Mouse (Mus musculus) induced T-regulatory cell, adult 2 months (primary cell): ENCODE measurements around the gene Vwa5b2.

Experiments
- DNase-seq: peaks from one replicate; pipeline ENCODE4 v3.0.0-alpha.2; 2012; ENCODE audit warnings: low read depth

The Vwa5b2 gene

DNA sequence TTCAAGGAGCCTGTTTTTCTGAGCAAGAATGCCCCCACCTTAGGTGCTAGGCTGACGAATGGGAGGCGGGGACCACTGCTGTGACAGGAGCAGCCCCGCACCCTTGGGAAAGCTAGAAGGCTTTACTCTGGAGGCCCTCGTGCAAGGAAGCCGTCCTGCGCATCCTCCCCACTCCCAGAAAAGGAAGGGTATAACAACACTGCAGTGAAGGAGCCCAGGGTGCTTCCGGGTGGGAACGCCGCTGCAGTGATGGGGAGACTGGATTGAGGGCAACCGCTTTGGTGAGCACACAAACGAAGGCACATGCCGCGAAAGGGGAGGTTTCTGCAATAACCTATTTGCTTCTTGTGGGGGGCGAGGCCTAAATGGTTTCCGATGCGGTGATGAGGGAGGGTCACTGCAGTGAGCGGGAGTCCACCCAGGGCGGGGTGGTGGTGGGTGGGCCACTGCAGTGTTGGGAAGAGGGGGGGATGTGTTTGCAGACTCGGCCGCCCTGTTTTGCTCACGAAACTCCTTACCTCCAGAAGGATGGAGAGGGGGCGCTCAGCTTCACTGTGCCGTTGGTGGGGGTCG is at the start of gene Vwa5b2:
Gene Vwa5b2, plus strand, starts transcription at position 106 of the 573 bp plus-strand sequence.
- no peak for DNase-seq

GRCm38 (mm10) chr16:20539649-20540048 is 49.6 kb upstream of the Vwa5b2 start:
- DNase-seq = no peak

- no peak for DNase-seq
Measured at GRCm38 (mm10) chr16:20540438-20540837, 48.8 kb upstream of the Vwa5b2 start.

GRCm38 (mm10) chr16:20545696-20546095 is 43.6 kb upstream of the Vwa5b2 start:
- no peak for DNase-seq

DNA sequence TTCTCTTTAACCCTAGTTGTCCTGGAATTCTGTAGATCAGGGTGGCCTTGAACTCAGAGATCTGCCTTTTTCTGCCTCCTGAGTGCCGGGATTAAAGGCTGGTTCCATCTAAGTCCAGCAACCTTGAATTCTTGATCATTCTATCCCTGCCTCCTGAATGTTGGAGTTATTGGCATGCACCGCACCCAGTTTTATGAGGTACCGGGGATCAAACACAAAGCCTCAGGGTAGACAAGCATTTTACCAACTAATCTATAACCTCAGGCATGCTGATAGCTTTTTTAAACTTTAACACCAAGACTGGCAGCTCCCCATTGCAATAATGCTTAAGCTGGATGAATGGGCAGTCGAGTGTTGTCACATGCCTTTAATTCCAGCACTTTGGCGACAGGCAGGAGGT is 41.8 kb upstream of the Vwa5b2 start:
- no peak for DNase-seq

- peak; percentile 100 for DNase-seq
Measured at GRCm38 (mm10) chr16:20548096-20548948, 40.9 kb upstream of the Vwa5b2 start, which contains the start of gene Abcf3. Abcf3 (plus strand) TSS chr16:20548577.

DNA sequence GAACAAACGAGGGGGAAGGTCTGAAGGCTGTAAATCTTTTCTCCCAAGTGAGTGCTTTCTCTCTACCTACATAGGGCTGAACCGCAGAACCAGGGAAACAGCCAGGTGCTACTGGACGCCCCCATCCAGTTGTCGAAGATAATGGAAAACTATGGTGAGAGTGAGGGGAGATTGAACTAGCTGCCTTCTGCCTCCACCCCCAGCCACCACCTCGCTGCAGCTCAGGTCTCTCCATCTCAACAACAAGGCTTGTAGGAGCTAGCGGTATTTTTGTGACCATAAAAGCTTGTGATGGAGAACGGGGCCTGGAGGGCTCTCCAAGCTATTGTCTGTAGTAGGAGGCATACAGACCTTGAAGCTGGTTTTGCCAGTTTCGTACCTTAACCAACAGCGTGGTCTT is 40.1 kb upstream of the Vwa5b2 start:
- DNase-seq = no peak

GRCm38 (mm10) chr16:20551691-20552090 is 37.6 kb upstream of the Vwa5b2 start:
- DNase-seq = no peak

DNA sequence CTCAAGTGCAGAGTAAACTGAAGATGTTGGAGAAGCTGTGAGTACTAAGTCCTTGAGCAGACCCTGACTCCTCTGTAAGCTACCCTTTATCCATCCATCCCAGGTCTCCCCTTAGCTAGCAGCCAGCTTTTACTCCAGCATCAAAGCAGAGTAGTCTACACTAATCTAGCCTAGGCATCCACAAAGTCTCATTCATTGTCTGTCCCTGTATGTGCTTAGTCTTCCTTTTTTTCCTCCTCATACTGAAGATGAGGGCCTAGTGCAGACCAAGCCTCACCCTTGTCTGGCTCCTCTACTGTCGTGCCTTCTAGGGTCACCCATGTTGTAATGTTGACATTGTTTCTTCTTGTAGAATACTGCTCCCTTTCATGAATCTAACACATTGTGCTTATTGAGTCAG is 36.7 kb upstream of the Vwa5b2 start:
- no peak for DNase-seq

DNA sequence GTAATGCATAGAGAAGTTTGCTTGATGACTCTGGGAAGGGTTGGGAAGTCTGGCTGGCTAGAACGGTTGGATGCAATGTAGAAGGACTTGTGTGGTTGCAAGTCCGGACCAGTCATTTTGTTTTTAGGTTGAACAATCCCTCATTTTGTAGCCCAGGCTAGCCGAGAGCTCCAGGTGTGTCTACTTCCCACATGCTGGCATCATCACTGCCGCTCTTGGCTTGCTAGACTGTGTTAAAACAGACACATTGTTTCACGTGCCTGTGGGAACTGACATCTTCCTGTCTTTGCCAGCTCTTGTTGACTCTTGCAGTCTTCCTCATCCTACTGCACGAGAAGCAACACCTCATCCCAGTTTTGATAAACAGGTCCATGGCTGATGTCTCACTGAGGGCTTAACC is 34.3 kb upstream of the Vwa5b2 start:
- DNase-seq = no peak

- DNase-seq = no peak
Measured at GRCm38 (mm10) chr16:20557381-20557780, 31.9 kb upstream of the Vwa5b2 start.

GRCm38 (mm10) chr16:20565075-20565474 is 24.2 kb upstream of the Vwa5b2 start:
- no peak for DNase-seq

DNA sequence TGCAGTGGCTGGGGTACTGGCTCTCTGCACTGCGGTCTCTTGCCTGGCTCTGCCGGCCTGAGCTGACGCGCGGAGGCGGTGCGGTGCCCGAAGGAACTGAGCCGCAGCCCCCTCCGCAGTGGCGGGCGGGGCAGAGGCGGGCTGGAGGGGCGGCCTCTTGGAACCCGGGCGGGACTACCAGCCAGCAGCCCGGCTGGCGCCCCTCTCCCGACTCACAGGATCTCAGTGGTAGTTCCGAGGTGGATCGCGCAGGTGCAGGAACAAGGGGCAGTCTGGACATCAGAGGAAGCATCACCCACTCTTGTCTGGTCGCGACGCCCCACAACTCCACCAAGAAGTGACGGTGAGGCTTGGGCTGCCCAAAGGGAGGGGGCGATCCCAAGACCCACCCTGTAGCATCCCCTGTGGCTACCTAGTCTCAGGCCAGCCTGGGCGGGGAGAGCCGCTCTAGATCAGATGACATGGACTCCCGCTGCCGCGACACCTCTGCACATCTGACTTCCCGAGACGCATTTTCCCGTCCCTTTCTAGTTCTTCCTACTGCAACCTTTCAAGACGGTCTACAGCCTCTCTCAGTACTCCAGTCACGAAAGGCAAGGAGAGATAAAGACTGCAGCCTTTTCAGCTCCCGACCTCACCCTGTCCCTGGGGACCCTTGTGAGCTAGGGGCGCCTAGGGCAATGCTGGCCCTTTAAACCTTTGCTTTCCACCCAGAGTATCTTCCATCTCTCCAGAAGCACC is 838 bp downstream of the Vwa5b2 start:
- DNase-seq = no peak

DNA sequence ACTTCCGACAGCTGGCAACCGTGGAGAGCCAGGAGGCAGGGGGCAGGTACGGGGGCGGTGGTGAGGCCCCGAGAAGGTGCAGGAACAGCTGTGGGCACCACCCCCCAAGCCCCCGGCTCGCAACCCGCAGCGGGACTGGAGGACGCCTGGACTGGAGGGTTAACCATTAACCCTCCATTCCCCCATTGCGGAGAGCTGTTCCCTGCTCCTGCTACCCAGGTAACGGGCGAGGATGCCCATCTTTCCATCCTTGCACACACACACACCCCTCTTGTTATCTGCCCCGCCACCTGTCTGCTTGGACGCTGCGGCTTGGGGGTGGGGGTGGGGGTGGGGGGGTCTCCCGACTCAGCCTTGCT is 1.4 kb downstream of the Vwa5b2 start:
- DNase-seq = no peak

DNA sequence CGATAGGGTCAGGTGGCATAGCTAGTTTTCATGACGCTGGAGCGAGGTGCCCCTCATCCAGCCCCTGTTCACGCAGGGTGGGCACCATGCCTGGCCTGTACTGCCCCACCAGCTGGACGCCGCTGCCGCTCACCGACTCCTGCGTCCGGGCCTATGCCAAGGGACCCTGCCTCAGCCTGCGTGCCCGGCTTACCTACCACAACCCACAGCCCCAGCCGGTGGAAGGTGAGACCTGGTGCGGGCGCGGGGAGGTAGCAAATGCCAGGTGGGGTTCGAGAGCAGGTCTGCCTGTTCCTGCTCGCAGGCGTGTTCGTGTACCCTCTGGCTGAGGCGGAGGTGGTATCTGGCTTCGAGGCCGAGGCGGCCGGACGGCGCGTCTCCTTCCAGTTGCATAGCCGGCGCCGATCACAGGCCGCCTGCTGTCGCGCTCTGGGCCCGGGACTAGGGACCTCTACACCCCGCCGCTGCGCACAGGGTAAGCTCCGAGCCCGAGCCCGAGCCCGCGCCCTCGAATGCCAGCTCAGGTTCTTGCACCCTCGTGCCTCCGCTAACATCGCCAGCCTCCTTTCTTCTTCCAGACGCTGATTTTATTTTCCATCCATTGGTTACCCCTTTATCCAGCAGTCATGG is 1.9 kb downstream of the Vwa5b2 start:
- DNase-seq = no peak

- no peak for DNase-seq
Measured at GRCm38 (mm10) chr16:20595060-20595673, 5.9 kb downstream of the Vwa5b2 start.

- DNase-seq = no peak
Measured at GRCm38 (mm10) chr16:20595737-20596136, 6.5 kb downstream of the Vwa5b2 start.

GRCm38 (mm10) chr16:20596687-20597441 is 7.6 kb downstream of the Vwa5b2 start:
- no peak for DNase-seq

DNA sequence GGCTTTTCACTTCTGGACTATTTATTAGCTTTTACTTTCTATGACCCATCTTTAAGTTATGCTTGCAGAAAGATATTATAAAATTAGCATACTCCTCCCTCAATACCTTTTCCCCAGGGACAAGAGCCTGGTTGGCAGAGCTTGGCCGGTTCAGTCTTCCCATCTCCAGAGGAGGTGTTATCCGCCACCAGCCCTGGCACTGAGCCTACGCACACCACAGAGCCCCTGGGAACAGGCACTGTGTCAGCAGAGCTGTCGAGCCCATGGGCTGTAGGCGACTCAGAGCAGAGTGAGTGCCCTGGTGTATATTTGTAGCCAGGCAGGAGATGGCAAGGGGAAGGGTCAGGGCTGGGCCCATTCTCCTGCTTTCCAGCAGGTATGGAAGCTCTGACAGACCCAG is 11.2 kb downstream of the Vwa5b2 start:
- no peak for DNase-seq

GRCm38 (mm10) chr16:20604705-20605104 is 15.4 kb downstream of the Vwa5b2 start:
- DNase-seq = no peak
